Mouse (Mus musculus) CH12.LX (cell line): ENCODE data around the gene Th.

Experiments
- CHD2 ChIP-seq: IDR thresholded peaks from 2 replicates; pipeline ENCODE4 v1.6.1; 2011; ENCODE audit warnings: low read length, improper control_type of control experiment
- CTCF ChIP-seq, 2 experiments: IDR thresholded peaks in 1 of 2; conservative IDR thresholded peaks in 1 of 2; 2 replicates each; pipeline ENCODE4 v1.5.1; 2011 to 2012; ENCODE audit warnings: low read depth in 2 of 2, low read length in 2 of 2, improper control_type of control experiment in 1 of 2, inconsistent platforms in 1 of 2, mild to moderate bottlenecking in 1 of 2, moderate library complexity in 1 of 2
- POLR2A ChIP-seq: IDR thresholded peaks from 2 replicates; pipeline ENCODE4 v1.6.1; 2011; ENCODE audit warnings: low read depth, mild to moderate bottlenecking, improper control_type of control experiment, low read length
- RAD21 ChIP-seq: IDR thresholded peaks from 2 replicates; pipeline ENCODE4 v1.6.1; 2011; ENCODE audit warnings: low read depth, mild to moderate bottlenecking, low read length, improper control_type of control experiment, moderate library complexity
- SIN3A ChIP-seq: IDR thresholded peaks from 2 replicates; pipeline ENCODE4 v1.6.1; 2012; ENCODE audit warnings: low read length, improper control_type of control experiment, inconsistent platforms
- SMC3 ChIP-seq: IDR thresholded peaks from 2 replicates; pipeline ENCODE4 v1.6.1; 2011; ENCODE audit warnings: low read depth, low read length, improper control_type of control experiment
- TCF12 ChIP-seq: IDR thresholded peaks from 2 replicates; pipeline ENCODE4 v1.6.1; 2014; ENCODE audit warnings: low read depth, mild to moderate bottlenecking, inconsistent platforms, low read length, improper control_type of control experiment
- ZC3H11A ChIP-seq: IDR thresholded peaks from 2 replicates; pipeline ENCODE4 v1.6.1; 2012; ENCODE audit warnings: low read depth, mild to moderate bottlenecking, inconsistent platforms, low read length, improper control_type of control experiment
- ZNF384 ChIP-seq: IDR thresholded peaks from 2 replicates; pipeline ENCODE4 v1.6.1; 2012; ENCODE audit warnings: low read depth, low read length, improper control_type of control experiment, inconsistent platforms

GRCm38 (mm10) chr7:142895223-142895840 is 35.6 kb downstream of the Th start:
- TF ChIP-seq CTCF (conservative IDR thresholded peaks at IDR 0.05 in 1 of 2, IDR thresholded peaks at IDR 0.05 in 1 of 2; ENCODE audit: low read depth in 2 of 2, low read length in 2 of 2) (no peak), SIN3A (no peak), TCF12 (no peak; the same call in 1 of the 2 replicates), ZC3H11A (no peak), CHD2 (no peak), ZNF384 (no peak), POLR2A (no peak), RAD21 (no peak), SMC3 (no peak)
